Mouse (Mus musculus): Measurements from ENCODE around the gene Rnf2.
"Not testable (repeated sequence)": the region's sequence is repeated elsewhere in the genome, so short reads cannot be mapped to it uniquely, and the experiment has no call there.

Gene Rnf2

DNA sequence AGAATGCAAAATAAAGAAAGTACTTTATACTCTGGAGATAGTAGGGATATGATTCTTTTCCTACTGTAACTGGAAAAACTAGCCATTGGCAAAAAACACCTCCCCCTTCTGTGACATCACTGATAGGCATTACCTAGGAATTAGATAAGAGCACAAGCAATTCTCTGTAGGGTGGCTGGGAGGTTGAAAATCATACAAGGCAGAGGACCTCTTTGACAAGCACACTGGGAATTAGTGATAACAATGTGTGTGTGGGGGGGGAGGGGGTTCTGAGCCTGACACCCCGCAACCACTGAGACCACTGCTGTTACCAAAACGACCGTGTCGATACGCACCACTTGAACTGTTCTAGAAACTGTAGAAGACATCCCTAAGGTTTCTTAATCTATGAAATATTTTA lies 16.0 kb downstream of the Rnf2 start:
- no peak for DNase-seq (ENCODE audit: low spot score)

DNA sequence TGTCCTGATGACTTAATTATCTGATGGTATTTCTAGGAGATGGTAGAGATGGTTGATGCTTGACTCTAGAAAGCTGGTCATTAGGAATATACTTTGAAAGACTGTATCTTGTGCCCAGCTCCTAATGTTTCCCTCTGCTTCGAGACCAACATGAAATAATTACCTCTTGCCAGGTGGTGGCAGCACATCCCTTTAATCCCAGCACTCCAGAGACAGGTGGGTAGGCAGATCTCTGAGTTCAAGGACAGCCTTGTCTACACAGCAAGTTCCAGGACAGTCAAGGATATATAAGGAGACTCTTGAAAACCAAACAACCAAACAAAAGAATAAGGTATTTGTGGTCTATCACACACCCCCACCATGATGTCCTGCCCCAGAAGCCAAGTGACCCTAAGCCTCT lies 17.2 kb downstream of the Rnf2 start:
- no peak for DNase-seq (ENCODE audit: low spot score)

GRCm38 (mm10) chr1:151482497-151482896 lies 18.3 kb downstream of the Rnf2 start:
- no peak for DNase-seq (ENCODE audit: low spot score)

GRCm38 (mm10) chr1:151472386-151472785 lies 28.4 kb downstream of the Rnf2 start:
- not testable (repeated sequence) for DNase-seq (ENCODE audit: low spot score)

- no peak for DNase-seq (ENCODE audit: low spot score)
Observed at GRCm38 (mm10) chr1:151471429-151471828, 29.3 kb downstream of the Rnf2 start.

DNA sequence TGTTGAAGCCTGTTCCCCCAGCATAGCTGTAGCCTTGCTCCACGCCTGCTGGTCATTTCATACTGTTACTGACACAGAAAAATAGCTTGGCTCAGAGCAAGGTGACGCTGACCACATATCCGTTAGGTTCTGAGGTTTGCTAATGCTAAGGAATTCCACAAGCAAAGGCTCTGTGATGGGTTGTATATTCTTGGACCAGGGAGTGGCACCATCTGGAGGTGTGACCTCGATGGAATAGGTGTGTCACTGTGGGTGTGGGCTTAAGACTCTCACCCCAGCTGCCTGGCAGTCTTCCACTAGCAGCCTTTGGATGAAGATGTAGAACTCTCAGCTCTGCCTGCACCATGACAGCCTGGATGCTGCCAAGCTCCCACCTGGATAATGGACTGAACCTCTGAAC lies 34.2 kb downstream of the Rnf2 start:
- no peak for DNase-seq (ENCODE audit: low spot score)

GRCm38 (mm10) chr1:151464914-151465313 lies 35.8 kb downstream of the Rnf2 start:
- DNase-seq (ENCODE audit: low spot score): no peak

GRCm38 (mm10) chr1:151461265-151461664 lies 39.5 kb downstream of the Rnf2 start:
- no peak for DNase-seq (ENCODE audit: low spot score)

- no peak for DNase-seq (ENCODE audit: low spot score)
Observed at GRCm38 (mm10) chr1:151457087-151457486, 43.7 kb downstream of the Rnf2 start.

DNA sequence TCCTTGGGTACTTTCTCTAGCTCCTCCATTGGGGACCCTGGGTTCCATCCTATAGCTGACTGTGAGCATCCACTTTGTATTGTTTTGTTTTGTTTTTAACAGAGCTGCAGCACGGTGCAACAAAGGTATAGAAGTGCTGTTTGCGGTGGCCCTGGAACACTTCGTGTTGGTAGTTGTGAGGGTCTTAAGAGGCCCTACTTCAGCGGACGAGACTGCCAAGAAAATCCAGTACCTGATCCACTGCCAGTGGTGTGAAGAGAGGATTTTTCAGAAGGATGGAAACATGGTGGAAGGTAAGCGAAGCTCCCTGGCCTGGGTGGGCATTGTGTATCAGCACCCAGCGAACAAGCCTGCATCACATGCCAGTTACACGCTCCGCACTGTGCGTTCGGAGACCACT lies 48.8 kb downstream of the Rnf2 start:
- no peak for DNase-seq (ENCODE audit: low spot score)

DNA sequence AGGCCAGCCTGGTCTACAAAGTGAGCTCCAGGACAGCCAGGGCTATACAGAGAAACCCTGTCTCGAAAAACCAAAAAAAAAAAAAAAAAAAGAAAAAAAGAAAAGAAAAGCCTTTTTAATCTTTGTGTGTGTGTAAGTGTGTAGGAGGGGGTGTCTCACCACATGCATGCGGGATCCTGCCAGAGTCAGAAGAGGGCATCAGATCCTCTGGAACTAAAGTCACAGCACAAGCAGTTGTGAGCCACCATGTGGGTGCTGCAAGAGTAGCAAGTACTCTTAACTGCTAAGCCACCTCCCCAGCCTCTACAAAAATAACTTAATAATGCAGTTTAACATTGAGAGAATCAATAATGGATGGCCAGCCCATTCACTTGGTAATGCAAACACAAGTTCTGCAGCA lies 49.9 kb downstream of the Rnf2 start:
- DNase-seq (ENCODE audit: low spot score): no peak

GRCm38 (mm10) chr1:151449866-151450265 lies 50.9 kb downstream of the Rnf2 start:
- DNase-seq (ENCODE audit: low spot score): no peak

DNA sequence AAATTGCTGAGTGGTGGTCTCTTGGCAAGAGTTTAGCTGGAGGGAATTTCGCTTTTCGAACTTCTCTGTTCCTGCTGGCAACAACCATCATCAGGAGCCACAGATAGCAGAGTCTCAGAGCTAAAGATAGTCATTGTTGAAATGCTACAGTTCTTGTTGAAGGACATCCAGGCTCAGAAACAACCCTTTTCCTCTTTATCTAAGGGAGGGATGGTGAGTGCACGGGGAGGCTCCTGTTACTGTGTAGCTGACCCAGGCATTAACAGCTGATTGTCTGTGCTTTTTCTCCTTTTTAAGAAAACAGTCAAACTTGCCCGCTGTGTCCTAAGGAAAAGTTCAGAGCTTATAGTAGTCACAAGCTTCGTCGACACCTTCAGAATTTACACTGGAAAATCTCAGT lies 65.3 kb downstream of the Rnf2 start:
- DNase-seq (ENCODE audit: low spot score): peak; percentile 62

DNA sequence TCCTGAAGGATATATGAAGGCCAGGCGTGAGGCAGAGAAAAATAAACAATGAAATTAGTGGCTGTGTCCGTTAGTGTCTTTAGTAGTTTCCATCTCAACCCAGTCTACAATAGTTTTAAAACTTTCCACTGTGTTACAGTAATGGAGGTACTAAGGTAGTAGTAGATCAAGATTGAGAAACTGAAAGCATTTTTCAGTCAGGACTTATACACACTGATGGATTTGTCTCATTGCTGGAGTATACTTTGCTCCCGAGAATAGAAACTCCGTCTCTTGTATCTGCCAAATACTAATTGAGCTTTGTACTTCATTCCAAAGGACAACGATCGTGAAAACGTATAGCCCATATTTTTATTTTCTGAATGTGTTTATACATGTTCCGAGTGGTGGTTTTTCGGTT lies 71.4 kb downstream of the Rnf2 start:
- no peak for DNase-seq (ENCODE audit: low spot score)

DNA sequence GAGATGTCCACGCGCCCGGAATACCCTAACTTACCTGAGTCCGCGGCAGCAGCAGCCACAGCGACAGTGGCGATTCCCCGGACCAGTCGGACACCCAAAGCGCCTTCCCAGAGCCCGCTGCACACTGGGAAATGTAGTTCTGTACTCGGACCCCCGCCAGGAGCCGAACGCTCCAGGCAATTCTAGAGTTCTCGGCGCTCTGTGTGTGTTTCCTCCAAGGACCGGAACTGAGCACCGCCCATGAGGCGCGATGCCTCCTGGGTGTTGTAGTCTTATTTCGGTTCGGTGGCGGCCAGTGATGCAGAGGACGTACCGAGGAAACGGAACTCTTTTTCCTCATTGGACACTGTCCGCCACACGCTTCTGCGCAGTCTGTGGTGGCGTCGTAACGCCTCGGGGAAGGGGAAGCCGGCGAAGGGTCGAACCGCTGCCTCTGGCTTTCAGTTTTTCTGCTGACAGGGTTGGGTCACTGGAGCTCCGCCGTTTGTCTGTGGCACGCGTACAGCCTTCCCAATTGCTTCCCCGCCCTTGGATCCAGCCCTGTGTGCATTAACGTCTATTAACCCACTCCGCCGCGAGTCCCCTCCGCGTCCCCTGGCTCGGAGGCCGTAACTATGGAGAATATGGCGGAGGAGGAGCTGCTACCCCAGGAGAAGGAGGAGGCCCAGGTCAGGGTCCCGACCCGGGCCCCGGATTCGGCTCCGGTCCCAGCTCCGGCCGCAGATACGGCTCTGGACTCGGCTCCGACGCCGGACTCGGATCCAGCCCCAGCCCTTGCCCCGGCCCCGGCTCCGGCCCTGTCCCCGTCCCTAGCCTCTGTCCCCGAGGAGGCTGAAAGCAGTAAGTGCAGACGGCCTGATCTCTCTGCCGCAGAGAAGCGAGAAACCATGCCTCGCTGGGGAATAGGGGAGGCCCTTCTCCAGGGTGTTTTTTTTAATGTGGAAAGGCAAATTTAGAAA lies 72.2 kb downstream of the Rnf2 start, which contains the start of the genes Swt1 and Trmt1l:
Swt1 (minus strand) TSS at position 193 of the 959 bp plus-strand sequence.
Trmt1l (plus strand) TSS at position 280 of the 959 bp plus-strand sequence.
- DNase-seq (ENCODE audit: low spot score): peak; percentile 98

DNA sequence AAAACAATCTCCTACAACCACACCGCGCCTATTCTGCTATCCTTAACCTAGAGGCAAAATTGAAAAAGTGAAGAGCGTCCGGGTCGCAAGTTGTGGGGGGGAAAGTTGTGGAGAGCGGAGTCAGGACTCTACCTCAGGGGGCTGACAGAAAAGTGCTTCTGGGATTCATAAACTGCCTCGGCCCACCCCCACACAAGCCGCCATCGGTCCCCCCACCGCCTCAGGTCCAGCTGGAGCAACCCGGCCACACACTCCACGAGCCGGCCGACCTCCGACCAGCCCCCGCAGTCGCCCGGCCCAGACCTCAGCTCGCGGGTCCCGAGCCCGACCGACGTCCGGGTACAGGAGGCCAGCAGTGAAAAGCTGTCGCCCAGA lies 72.9 kb downstream of the Rnf2 start:
- no peak for DNase-seq (ENCODE audit: low spot score)

DNA sequence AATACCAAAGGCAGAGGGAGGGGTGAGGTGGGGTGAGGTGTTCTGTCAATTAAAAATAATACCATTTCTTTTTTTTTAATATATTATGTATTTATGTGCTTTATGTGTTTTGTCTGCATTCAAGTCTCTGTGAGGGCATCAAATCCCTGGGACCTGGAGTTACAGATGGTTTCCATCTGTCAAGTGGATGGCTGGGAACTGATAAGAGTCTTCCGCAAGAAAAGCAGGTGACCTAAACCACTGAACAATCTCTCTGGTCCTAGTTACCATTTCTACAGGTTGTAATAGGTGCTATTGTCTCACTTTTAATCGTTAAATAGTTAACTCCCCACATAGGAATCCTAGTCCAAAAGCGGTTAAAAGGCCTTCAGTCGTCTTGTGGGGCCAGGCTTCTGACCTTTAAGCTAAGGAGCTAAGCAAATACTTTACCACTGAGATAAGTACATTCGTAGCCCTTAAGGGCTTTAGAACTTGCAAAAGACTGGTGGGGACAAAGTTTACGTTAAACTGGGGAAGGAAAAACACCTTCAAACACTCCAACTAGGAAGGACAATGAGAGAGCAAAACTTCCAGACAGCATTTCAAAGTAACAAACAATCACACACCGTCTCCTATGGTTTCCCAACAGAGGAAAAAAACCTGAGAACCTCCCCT lies 73.7 kb downstream of the Rnf2 start:
- no peak for DNase-seq (ENCODE audit: low spot score)

GRCm38 (mm10) chr1:151422178-151422577 lies 78.6 kb downstream of the Rnf2 start:
- DNase-seq (ENCODE audit: low spot score): no peak

- DNase-seq (ENCODE audit: low spot score): no peak
Observed at GRCm38 (mm10) chr1:151409827-151410226, 90.9 kb downstream of the Rnf2 start.

All from testis, postnatal 14 days (tissue).